Mouse (Mus musculus) bone marrow macrophage, adult 2 months (primary cell): ENCODE data around the gene Gga3.

ENCODE experiments used
- CTCF ChIP-seq: IDR thresholded peaks from 2 replicates; pipeline ENCODE4 v1.5.1; 2012; ENCODE audit warnings: low read depth, mild to moderate bottlenecking, low read length, moderate library complexity
- POLR2A ChIP-seq: IDR thresholded peaks from 2 replicates; pipeline ENCODE4 v1.6.1; 2012; ENCODE audit warnings: mild to moderate bottlenecking, low read depth, low read length, borderline replicate concordance

DNA sequence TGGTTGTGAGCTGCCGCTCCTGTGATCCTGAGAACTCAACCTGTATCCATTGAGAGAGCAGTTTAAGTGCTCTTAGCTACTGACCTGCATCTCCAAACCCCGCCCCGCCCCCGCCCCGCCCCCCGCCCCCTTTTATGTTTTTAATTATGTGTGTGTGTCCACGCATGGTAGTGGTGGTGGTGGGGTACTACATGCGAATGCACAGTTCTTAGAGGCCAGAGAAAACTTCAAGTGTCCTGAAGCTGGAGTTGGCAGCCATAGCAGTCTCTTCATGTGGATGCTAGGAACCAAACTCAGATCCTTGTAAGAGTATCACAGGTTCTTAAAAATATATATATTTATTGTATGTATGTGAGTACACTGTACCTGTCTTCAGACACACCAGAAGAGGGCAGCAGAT is 31.6 kb upstream of the Gga3 start:
- TF ChIP-seq POLR2A (no peak), CTCF (no peak)
